Mouse (Mus musculus): Measurements from ENCODE around the gene Gcdh.

The Gcdh gene

DNA sequence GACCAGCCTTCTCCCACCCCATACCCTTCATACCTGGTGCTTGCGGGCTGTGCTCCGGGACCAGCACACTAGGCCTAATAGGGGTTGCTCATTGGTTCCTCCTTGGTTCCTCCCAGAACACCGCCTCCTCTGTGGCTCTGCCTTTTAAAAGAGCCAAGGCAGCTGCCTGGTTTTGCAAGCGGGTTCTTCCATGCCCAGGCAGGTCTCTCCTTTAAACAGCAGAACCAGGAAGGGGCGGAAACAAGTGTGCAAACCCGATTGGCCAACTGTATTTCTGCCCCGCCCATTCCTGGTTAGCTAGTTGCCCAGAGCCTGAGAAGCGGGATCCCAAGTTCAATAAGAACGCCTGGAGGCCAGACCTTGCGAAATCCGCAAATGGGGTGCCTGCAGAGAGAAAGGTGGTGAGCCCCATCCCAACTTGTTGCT is at the start of gene Gcdh:
Gcdh (minus strand) TSS at position 213 of the 426 bp plus-strand sequence.
- ChIA-PET POLR2A (interaction anchor here (0.5 to 6.5 kb wide), 85 partner anchors 9 to 789 kb away, joined by 3 to 121 read pairs (median 5); partner anchors contain the start of genes Calr (in 3 of the 4), Dnase2a (in 3 of the 4), Syce2 (in 3 of the 4) and Farsa (in 2 of the 4)), CTCF (interaction anchor here (0.5 to 3.3 kb wide), 28 partner anchors 9 to 503 kb away, joined by 3 to 54 read pairs (median 4); partner anchors contain the start of genes Dnase2a (in 1 of the 4), Klf1 (in 1 of the 4), Lyl1 (in 1 of the 4) and Nacc1 (in 1 of the 4))

DNA sequence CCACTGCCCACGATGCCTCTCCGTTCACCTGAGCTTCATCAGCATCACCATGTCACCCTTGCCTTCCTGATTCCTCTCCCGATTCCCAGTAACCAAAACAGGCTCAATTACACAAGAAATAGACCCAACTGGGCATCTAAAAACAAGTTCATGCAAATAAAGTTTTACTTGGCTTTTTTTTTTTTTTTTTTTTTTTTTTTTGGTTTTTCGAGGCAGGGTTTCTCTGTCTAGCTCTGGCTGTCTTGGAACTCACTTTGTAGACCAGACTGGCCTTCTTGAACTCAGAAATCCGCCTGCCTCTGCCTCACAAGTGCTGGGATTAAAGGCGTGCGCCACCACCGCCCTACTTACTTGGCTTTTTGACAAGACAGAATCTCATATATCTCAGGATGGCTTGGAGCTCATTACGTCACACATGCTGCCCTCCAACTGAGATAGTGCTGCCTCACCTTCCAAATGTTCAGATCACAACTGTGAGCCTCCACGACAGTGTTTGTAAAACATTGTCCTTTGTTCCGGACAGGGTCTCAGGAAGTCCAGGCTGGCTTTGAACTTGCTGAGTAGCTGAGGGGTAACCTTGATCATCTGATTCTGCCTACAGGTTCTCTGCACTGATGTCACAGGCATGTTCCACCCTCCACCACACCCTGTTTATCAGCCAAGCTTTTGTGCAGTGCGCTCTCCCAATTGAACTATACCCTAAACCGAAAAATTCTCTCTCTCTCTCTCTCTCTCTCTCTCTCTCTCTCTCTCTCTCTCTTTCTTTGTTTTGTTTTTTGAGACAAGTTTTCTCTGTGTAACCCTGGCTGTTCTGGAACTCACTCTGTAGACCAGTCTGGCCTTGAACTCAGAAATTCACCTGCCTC is 44.1 kb upstream of the Gcdh start:
- CTCF ChIA-PET, result interaction anchor here (0.6 to 2.3 kb wide), 21 partner anchors 9 to 848 kb away, joined by 3 to 13 read pairs (median 4); partner anchors contain the start of gene Dnase2a (in 1 of the 4)
- POLR2A ChIA-PET, result interaction anchor here (0.6 to 4.5 kb wide), 32 partner anchors 8 to 1577 kb away, joined by 3 to 19 read pairs (median 4); partner anchors contain the start of genes Dhps (in 2 of the 4), Calr (in 1 of the 4), Dnase2a (in 1 of the 4) and Klf1 (in 1 of the 4)

DNA sequence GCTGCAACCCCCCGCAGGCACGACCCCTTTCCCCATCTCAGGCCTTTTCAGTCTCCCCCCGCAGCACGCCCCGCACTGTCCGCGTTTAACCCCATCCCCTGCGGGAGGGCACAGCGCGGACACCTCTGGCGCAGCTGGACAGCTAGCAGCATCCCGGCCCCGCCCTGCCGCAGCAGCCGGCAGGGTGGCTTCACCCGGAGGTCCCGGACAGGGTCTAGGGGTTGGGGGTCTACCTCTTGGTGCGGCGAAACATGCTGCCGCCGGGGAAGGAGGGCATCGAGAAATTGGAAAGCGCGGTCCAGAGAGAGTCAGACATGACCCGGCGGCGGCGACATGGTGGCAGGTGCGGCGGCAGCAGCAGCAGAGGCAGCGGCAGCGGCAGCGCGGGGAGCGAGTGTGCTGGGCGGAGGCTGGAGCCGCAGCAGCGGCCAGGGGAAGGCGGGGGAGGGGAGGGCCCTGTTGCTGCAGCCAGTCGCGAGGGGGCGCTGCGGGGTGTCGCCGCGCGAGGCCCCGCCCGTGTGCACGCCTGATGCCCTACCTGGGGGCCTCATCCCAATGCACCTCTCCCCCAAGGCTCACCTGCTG is 43.3 kb upstream of the Gcdh start, which contains the start of gene Mast1:
Mast1 (minus strand) TSS at position 398 of the 585 bp plus-strand sequence.
- CTCF ChIA-PET, result interaction anchor here in 3 of 4 experiments (0.6 to 2.3 kb wide), 18 partner anchors 8 to 276 kb away, joined by 3 to 13 read pairs (median 4); partner anchors contain the start of gene Dnase2a (in 1 of the 3)
- POLR2A ChIA-PET, result interaction anchor here (0.6 to 4.5 kb wide), 20 partner anchors 9 to 688 kb away, joined by 3 to 19 read pairs (median 5); partner anchors contain the start of genes Calr (in 2 of the 4), Dhps (in 1 of the 4), Dnase2a (in 1 of the 4) and Klf1 (in 1 of the 4)

DNA sequence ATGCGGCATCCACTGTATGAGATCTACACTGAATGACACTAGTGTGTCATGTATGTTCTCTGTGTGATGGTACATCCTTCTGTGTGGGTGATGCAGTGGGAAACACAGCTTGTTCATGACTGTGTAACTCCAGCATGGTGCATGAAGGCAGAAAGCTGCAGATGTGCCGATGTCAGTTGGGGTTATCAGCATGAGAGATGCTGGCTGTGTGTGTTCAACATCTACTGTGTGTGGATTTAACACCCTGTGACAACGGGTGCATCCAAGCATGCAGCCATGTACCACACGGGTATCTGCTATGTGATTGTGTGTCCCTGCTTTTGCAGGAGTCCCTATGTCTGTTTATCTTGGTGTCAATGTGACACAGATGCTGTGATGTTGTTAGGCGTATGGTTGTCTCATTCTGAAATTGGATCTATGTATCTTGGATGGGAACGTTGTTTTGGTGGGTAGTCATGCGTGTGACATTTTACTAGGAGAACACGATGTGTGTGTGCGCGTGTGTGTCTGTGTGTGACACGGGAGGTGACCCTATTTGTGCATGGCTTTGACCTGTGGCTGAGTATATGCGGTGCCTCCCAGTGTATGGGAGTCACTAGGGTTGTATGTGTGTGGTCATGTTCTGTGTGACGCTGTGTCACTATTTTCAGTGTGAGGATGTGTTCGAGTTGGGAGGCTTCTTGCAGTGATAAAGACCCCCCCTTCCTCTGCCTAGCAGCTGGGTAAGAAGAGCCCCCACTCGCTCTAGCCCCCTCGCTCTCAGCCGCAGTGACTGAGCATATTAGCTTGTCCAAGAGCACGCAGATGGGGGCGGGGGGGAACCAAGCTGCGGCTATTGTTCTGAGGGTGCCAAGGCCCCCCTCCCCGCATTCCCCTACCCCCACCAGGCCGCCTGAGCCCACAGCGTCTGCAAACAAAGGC is 42.6 kb upstream of the Gcdh start:
- ChIA-PET POLR2A (interaction anchor here (0.5 to 4.5 kb wide), 24 partner anchors 8 to 687 kb away, joined by 3 to 25 read pairs (median 4); partner anchors contain the start of genes Calr (in 1 of the 4) and Tnpo2 (in 1 of the 4)), CTCF (interaction anchor here (0.7 to 2.3 kb wide), 12 partner anchors 8 to 206 kb away, joined by 3 to 11 read pairs (median 3); partner anchors contain the start of gene Dnase2a (in 1 of the 4))

DNA sequence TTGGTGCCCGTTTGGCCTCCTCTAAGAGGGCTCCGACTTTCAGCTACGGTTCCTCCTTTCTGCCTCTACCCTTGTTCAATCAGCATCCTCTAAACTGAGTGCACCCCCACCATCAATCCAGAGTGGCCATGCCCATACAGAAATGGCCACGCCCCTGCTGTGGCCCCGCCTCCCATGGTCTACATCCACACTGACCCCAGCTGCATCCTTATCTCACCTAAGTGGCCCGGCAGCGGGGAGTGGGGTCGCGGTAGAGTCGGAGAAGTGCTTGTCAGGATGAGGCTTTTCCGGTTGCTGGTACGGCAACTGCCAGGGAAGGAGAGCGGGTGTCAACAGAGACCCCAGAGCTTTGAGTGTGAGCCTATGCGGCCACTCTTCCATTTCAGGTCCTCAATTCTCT is 41.8 kb upstream of the Gcdh start:
- ChIA-PET CTCF (interaction anchor here in 3 of 4 experiments (0.6 to 1.6 kb wide), 9 partner anchors 9 to 389 kb away, joined by 3 to 11 read pairs (median 4); no protein-coding TSS in a partner anchor), POLR2A (interaction anchor here in 3 of 4 experiments (0.6 to 4.5 kb wide), 28 partner anchors 9 to 226 kb away, joined by 3 to 25 read pairs (median 4); partner anchors contain the start of genes Calr (in 1 of the 3), Dnase2a (in 1 of the 3), Tnpo2 (in 1 of the 3) and Trir (in 1 of the 3))

DNA sequence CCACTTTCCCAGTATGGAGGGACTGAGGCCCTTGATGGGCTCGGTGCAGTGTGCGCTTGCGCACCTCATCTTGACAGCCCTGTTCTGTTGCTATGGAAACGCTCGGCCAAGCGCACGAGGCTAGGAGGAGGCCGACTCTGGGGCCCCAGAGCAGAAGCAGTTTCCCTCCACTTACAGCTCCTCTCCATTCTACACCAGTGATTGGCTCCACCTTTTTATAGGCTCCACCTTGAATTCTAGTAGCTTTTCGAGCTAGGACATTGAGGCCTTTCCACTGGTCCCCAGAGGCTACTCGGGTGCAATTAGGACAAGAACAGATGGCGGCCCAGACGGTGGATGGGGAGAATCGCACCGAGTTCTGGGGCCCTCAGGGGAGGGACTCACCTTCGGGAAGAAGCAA is 41.1 kb upstream of the Gcdh start:
- POLR2A ChIA-PET, result interaction anchor here in 3 of 4 experiments (0.5 to 4.5 kb wide), 29 partner anchors 10 to 226 kb away, joined by 3 to 25 read pairs (median 4); partner anchors contain the start of genes Calr (in 1 of the 3), Dhps (in 1 of the 3), Dnase2a (in 1 of the 3) and Tnpo2 (in 1 of the 3)
- CTCF ChIA-PET, result interaction anchor here in 3 of 4 experiments (0.7 to 1.6 kb wide), 10 partner anchors 10 to 62 kb away, joined by 3 to 7 read pairs (median 3); no protein-coding TSS in a partner anchor

DNA sequence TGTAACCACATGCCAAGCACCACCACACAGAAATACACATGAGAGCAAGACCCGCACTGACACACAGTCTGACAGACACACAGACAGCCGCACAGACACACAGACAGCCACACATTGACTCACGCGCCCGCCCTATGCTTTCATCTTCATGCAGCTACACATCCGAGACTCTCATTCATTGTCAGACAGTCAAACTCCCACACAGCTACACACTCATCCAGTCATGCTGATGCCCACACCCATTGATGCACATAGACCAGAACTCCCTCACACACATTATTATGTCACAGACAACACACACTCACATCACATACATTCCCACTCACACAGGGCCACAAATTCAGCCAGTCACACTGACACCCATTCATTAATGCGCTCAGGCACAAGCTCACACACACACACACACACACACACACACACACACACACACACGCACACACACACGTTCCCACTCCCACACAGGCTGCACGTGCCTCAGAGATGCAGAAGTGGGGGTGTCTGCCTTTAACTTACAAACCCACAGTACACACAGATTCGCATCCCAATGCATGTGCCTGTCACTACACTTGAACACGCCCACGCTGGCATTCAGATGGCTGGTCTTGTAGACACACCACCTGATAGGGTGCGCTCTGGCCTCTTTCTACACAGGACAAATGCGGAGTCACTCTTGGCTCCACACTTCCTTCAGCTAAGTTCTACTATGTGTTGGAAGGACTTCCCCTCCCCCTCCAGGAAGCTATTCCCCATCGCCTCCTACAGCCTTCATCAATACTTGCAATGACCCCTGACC is 40.2 kb upstream of the Gcdh start:
- ChIA-PET POLR2A (interaction anchor here in 2 of 4 experiments (0.6 to 4.0 kb wide), 16 partner anchors 9 to 138 kb away, joined by 3 to 25 read pairs (median 4); partner anchors contain the start of genes Calr (in 1 of the 2), Dhps (in 1 of the 2) and Trir (in 1 of the 2)), CTCF (interaction anchor here in 2 of 4 experiments (0.6 to 1.6 kb wide), 5 partner anchors 18 to 796 kb away, joined by 3 to 6 read pairs (median 3); no protein-coding TSS in a partner anchor)

DNA sequence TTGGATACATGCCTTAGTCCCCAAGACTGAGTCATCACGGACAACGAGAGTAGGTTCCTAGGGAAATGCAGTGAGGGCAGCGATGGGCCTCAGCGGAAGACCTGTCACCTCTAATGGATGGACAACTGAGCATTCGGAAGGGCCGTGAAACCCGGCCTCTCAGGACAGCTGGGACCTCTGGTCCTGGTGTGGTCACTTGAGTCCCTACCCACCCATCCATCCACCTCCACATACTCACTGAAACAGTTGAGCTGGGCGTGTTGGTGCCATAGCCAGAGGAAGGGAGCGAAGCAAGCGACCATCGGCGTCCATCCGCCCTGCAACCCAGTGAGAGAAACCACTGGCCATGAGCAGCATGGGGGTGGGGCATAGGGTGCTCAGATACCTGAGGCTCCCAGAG is 36.9 kb upstream of the Gcdh start:
- ChIA-PET CTCF (interaction anchor here in 2 of 4 experiments (0.8 to 1.1 kb wide), 2 partner anchors 15 to 17 kb away, joined by 3 read pairs; no protein-coding TSS in a partner anchor), POLR2A (interaction anchor here in 2 of 4 experiments (0.9 to 5.2 kb wide), 8 partner anchors 8 to 141 kb away, joined by 3 to 78 read pairs (median 3); partner anchors contain the start of gene Dhps (in 1 of the 2))

DNA sequence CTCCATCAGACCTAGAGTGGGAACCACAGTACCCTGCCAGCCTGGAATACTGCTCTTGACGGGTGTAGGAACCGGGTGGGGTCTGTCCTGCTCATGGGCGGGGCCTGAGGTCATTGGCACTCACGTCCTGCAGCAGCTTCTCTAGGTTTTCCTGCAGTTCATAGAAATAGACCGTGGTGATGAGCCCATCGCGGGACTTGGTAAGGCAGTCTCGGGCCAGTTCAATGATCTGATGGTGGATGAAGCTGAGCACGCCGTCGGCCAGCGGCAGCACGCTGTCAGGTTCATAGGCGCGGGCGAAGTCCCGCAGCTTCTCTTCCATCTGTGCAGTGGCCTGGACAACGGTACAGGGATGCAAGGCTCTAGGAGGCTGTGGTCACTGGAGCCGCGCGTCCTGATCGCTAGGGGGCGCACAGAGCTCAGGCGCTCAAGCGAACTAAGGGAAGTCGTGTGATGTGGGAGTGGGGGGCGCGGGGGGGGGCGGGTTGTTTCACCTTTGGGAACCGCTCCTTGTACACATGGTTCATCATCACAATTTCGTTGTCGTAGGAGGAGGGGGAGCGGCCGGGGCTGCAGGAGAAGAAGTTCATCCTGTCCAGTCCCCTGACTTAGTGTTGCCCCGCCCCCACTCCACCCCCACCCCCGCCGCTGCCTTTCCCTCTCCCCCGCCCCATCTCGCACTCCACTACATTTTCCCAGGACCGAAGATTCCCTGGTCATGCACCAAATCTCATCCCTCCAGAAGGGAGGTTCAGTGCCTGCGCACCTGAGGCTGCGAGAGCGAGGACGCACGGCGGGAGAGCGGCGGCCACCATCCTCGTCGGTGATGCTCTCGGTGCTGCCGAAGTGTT is 35.0 kb upstream of the Gcdh start:
- POLR2A ChIA-PET, result interaction anchor here (0.5 to 5.2 kb wide), 46 partner anchors 8 to 1322 kb away, joined by 3 to 78 read pairs (median 4); partner anchors contain the start of genes Mast1 (in 2 of the 4), Calr (in 1 of the 4), Dhps (in 1 of the 4) and Dnase2a (in 1 of the 4)
- CTCF ChIA-PET, result interaction anchor here (0.6 to 2.8 kb wide), 84 partner anchors 8 to 1802 kb away, joined by 3 to 33 read pairs (median 4); partner anchors contain the start of genes Dnase2a (in 2 of the 4), Gcdh (in 2 of the 4), Mast1 (in 2 of the 4) and Junb (in 1 of the 4)

DNA sequence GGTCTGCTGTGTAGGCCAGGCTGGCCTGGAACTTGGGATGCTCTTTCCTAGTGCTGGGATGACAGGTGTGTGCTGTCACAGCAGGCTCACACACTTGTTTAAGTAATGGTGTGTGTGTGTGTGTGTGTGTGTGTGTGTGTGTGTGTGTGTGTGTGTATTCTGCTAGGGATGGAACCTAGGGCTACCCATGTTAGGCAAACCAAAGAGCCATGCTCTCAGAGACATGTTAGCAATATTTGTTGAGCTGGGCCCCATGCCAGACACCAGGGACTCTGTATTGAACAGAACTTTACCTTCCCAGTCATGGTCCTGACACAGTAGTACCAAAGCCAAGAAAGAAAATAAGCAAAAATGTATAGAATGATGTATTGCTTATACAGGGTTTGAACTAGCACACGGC is 33.8 kb upstream of the Gcdh start:
- CTCF ChIA-PET, result interaction anchor here in 3 of 4 experiments (0.6 to 2.8 kb wide), 10 partner anchors 11 to 80 kb away, joined by 3 to 33 read pairs (median 6); partner anchors contain the start of gene Mast1 (in 1 of the 3)

DNA sequence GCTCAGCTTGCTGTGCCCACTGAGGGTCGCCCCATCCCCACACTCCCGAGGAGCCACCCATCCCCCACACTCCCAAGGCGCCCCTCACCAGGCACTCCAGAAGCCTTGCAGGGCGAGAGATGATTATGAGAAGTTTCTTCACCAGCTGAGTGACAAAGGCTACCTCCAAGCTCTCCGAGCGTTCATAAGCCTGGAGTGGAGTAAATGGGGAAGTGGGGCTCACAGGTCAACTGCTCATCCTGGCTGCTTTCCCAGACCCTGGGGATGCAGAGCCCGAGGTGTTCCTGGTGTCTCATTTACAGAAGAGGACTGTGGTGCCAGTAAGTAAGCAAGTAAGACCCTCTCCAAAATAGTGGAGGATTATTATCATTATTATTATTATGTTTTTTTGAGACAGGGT is 31.8 kb upstream of the Gcdh start:
- POLR2A ChIA-PET, result interaction anchor here (0.9 to 3.9 kb wide), 22 partner anchors 9 to 270 kb away, joined by 3 to 41 read pairs (median 5); partner anchors contain the start of genes Dnase2a (in 1 of the 4), Gcdh (in 1 of the 4) and Mast1 (in 1 of the 4)
- CTCF ChIA-PET, result interaction anchor here (0.6 to 1.4 kb wide), 8 partner anchors 11 to 82 kb away, joined by 3 to 5 read pairs (median 3); partner anchors contain the start of gene Mast1 (in 1 of the 4)

More for the DNA sequence above, 33.8 kb upstream of the Gcdh start:
- POLR2A ChIA-PET, result interaction anchor here in 3 of 4 experiments (0.6 to 5.2 kb wide), 17 partner anchors 9 to 268 kb away, joined by 3 to 78 read pairs (median 4); partner anchors contain the start of genes Calr (in 1 of the 3), Fbxw9 (in 1 of the 3), Gcdh (in 1 of the 3) and Mast1 (in 1 of the 3)

DNA sequence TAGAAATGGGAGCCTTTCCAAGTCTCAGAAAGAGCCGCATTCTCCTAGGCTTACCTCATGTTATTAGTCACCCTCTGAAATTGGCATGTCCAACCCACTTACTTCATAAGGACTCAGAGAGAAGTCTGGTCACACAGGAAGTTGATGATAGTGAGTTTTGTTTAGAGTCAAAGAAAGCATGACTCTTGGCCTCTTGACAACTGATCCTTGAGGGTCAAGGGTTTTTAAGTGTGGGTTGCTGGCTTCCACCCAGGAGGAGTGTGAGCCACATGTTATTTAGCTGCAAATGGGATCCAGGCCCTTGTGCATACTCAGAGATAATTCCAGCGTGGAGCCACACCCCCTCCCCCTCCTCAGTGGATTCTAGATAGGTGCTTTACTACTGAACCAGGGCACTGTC is 27.9 kb upstream of the Gcdh start:
- ChIA-PET POLR2A (interaction anchor here in 2 of 4 experiments (0.7 to 3.9 kb wide), 11 partner anchors 9 to 155 kb away, joined by 3 to 19 read pairs (median 4); partner anchors contain the start of genes Calr (in 1 of the 2), Dnase2a (in 1 of the 2), Gcdh (in 1 of the 2) and Hook2 (in 1 of the 2)), CTCF (no interaction called here)

DNA sequence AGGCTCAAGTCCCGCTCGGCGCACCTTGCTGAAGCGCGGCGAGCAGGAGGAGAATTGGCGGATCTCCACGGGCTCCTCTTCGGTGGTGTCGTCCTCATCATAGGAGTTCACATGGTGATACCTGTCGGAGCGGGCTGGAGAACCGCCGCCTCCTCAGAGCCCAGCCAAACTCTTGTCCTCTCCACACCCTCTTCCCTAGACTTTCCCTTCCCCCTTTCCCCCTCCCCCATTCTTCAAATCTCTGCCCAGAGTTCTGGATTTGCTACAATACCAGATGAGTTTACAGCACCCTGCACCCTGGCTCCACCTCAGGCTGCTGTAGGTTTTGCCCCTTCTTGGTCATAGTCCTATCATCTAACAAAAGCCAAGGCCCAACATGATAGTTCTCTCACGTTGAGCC is 24.9 kb upstream of the Gcdh start:
- ChIA-PET CTCF (interaction anchor here in 2 of 4 experiments (0.6 to 1.0 kb wide), 3 partner anchors 158 to 1212 kb away, joined by 3 read pairs; no protein-coding TSS in a partner anchor), POLR2A (interaction anchor here (0.7 to 7.6 kb wide), 12 partner anchors 10 to 61 kb away, joined by 3 to 78 read pairs (median 6); partner anchors contain the start of genes Dnase2a (in 2 of the 4) and Farsa (in 1 of the 4))

DNA sequence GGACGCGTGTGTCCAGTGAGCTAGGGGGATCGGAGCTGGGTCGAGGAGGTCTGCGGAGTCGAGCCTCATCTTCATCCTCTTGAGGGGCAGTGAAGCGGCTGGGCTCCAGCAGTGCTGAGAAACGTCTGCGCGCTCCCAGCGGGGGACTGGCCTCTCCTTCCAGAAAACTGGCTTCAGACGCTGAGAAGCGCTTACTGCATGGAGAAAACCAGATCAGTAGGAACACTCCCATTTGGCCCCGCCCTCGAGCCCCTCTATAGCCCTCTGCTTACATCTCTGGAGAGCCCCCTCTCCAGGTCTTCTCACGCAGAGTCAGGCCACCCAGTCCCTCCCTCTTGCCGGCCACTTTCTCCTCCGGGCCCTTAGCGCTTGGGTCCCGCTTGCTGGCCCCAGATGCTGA is 24.1 kb upstream of the Gcdh start:
- POLR2A ChIA-PET, result interaction anchor here in 3 of 4 experiments (0.5 to 7.6 kb wide), 12 partner anchors 11 to 944 kb away, joined by 3 to 200 read pairs (median 30); partner anchors contain the start of genes Klf1 (in 2 of the 3), Calr (in 1 of the 3), Dnase2a (in 1 of the 3) and Farsa (in 1 of the 3)
- CTCF ChIA-PET, result no interaction called here

Measured in embryonic stem cell, embryonic (primary cell).